Mouse (Mus musculus): Measurements from ENCODE around the gene Rasal2. TPM values are rescaled to one million over a fixed set of nuclear protein-coding genes. Genes with fewer than 3 reads are reported as not detected.

The Rasal2 gene
- total RNA-seq, 4 experiments from 2014 or later, result 75.9 to 93.0 (median 84.7) TPM

DNA sequence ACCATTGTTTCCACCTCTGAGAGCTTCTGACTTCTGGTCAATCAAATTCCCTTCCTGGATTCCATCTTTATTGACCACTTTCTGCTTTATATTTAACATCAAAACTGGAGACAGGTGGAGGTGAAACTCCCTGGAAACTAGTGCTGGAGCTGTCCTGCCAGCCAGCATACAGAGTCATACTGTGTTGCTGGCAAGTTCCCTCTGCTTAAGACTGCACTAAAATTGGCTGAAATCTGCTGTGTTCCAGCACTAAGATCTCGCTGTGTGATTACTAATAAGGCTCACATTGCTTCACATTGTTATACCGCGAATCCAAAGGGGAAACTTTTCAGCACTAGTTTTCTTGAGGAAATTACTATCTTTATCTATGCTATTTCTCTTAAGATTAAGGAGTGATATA, 267.8 kb downstream of the Rasal2 start:
- DNase-seq (ENCODE audit: low spot score in 2 of 2), result no peak

DNA sequence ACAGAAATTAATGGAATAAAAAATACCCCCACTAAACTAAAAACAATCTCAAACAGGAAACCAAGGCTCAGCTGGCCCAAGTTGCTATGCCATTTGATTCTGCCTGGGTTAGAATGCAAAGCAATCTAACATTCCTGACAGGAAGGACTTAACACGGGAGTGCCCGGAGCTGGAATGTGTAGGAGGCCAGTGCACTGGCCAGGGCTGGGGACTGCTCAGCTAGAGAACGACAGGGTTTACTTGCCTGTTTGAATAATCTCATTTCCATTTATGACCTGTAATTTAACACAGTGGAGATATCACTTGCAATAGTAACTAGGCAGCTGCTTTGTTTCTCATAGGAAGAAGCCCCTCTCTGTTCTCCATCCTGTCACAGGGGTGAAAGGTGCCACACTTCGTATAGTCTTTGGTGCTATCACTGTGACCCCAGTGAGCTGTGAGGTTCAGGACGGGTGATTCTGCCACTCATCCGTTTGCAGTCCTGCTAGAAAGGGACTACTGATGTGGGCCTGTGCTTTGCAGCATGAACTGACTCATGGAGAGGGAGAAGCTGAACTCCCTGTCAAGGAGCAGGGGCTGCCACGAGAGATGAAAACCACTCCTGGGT, 269.0 kb downstream of the Rasal2 start:
- no peak for DNase-seq (ENCODE audit: low spot score in 2 of 2)

- no peak for DNase-seq (ENCODE audit: low spot score in 2 of 2)
Observed at GRCm38 (mm10) chr1:157141014-157141413, 271.4 kb downstream of the Rasal2 start.

GRCm38 (mm10) chr1:157137854-157138241, 274.5 kb downstream of the Rasal2 start:
- no peak for DNase-seq (ENCODE audit: low spot score in 2 of 2)

DNA sequence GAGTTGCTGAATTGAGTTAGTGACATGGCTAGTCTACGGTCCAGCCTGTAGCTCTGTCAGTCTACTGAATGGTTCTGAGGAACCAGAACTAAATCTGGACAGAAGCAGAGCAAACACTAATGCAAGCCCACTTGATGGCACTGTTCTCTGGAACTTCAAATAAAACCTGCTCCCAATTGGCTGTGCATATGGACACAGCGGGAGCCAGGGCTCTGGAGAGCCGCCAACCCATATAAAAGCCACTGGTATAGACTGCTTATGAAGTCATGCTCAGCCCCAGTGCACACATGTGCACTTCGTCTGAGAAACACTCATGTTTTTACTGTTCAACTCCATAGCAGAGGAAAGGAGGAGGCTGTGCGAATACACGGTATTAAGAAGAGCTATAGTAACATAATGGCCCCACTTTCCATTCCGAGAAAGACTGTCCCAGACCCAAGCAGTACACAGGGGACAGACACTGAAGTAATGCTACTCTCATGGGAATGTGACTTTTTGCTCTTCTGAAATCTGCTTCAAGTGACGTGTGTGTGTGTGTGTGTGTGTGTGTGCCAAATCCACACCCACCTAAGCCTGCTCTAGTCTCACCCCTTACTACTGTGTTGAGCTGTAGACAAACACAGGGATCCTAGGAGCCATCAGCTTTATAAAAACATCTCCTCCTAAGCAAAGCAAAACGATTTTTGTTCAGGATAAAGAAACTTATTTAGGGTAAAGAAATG, 275.1 kb downstream of the Rasal2 start:
- peak; percentile 29 to 48 for DNase-seq (ENCODE audit: low spot score in 2 of 2)

DNA sequence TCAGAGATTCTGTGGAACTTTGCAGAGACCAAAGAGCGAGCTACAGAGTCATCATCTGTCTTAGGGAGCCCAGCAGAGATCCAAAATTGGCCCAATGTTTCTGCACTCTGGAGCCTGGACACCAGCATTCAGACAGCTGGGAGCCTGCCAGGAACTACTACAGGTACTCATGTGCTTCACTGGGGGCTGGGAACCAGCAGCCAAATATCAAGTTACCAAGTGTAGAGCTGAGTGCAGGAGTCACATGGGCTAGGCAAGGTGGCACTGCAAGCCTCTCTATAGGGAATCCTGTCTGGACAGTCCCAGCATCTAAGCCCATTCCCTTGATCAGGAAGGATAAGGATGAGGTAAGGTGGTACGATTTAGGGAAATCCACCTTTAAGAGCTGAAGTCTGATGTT, 284.2 kb downstream of the Rasal2 start:
- DNase-seq (ENCODE audit: low spot score in 2 of 2), result no peak

DNA sequence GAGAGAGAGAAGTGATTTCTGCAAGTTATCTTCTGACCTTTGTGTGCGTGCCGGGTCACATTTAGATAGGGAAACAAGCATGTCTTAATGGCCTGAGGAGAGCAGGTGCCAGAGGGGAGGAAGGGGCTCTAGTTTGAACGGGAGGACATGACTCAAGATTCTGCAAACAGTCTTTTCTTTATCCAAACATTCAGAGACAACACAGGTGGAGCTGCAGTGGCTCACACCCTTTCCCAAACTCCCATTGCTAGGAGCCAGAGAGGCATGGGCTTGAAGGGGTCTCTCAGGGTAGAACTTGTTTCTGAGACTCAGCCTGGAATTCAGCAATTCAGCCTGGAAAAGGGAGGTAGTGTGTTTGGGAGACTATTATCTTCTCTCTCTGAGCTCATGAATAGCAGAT, 288.6 kb downstream of the Rasal2 start:
- DNase-seq (ENCODE audit: low spot score in 2 of 2), result no peak

GRCm38 (mm10) chr1:157119168-157119567, 293.2 kb downstream of the Rasal2 start:
- no peak for DNase-seq (ENCODE audit: low spot score in 2 of 2)

GRCm38 (mm10) chr1:157117440-157117839, 295.0 kb downstream of the Rasal2 start:
- DNase-seq (ENCODE audit: low spot score in 2 of 2), result no peak

GRCm38 (mm10) chr1:157114492-157114891, 297.9 kb downstream of the Rasal2 start:
- DNase-seq (ENCODE audit: low spot score in 2 of 2), result no peak

GRCm38 (mm10) chr1:157110287-157110835, 302.0 kb downstream of the Rasal2 start:
- DNase-seq (ENCODE audit: low spot score in 2 of 2), result no peak

- DNase-seq (ENCODE audit: low spot score in 2 of 2), result no peak
Observed at GRCm38 (mm10) chr1:157108580-157108979, 303.8 kb downstream of the Rasal2 start, which contains the start of gene Tex35. Gene Tex35 (minus strand): TSS chr1:157108680.

GRCm38 (mm10) chr1:157101122-157101865, 311.1 kb downstream of the Rasal2 start:
- no peak for DNase-seq (ENCODE audit: low spot score in 2 of 2)

GRCm38 (mm10) chr1:157095534-157095933, 316.9 kb downstream of the Rasal2 start:
- no peak for DNase-seq (ENCODE audit: low spot score in 2 of 2)

GRCm38 (mm10) chr1:157092622-157093021, 319.8 kb downstream of the Rasal2 start:
- DNase-seq (ENCODE audit: low spot score in 2 of 2), result no peak

- DNase-seq (ENCODE audit: low spot score in 2 of 2), result no peak
Observed at GRCm38 (mm10) chr1:157092140-157092539, 320.3 kb downstream of the Rasal2 start.

- no peak for DNase-seq (ENCODE audit: low spot score in 2 of 2)
Observed at GRCm38 (mm10) chr1:157090835-157091234, 321.6 kb downstream of the Rasal2 start.

DNA sequence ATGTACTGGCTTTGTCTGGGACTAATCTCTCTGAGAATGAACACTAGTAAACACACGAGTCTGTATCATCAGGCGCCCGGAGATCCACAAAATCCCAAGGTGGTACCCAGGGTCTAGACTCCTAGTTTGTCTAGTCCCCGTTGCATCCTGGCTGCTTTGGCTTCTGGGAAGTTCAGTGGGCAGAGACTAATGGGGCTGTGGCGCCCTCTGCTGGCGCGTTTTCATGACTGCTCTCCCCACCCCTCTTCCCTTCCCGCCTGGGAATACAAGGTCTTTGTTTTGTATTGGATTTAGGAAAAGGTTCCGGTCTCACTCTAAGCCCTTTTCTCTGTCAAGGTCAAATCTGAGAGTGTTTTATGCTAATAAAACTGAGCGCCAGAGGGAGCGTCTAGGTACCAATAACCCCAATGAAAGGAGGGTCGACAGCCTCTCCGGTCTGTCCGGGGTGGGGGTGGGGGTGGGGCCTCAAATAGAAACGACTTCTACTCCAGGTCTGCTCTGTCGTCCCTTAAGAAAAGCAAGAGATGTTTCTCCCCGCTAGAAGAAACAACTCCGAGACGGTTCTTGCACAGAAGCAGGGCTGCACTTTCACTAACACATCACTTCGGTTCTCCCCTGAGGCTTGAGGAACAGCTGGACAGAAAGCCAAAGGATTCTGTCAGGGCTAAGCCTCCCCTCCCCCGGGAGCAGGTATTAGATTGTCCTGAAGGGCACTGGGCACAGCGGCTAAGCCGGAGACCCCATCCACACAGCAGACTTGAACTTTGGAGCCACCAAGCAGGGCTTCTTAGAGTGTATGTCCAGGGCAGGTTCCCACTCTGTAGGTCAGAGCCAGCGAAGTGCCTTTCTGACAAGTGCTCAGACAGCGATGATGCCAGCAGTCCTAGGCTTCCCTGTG, 326.0 kb downstream of the Rasal2 start:
- peak; percentile 22 to 62 for DNase-seq (ENCODE audit: low spot score in 2 of 2)
